Comparison of ENCODE assay signal across 8 mouse cellular contexts in genomic region chrX:104199611-104200387, GRCm38 (mm10). TPM values are rescaled to one million over a fixed set of nuclear protein-coding genes. Genes with fewer than 3 reads are reported as not detected.
DNase-seq lines count a peak whose midpoint lies in the region; ATAC-seq and TF ChIP-seq lines count a peak whose summit lies in the region.

No protein-coding gene starts in this region.

- TF ChIP-seq CTCF in bone marrow, adult 2 months (IDR thresholded peaks at IDR 0.05; ENCODE audit: control insufficient read depth, insufficient read depth, low read length): no peak

- H3K9me3 ChIP-seq in forebrain, embryonic 11.5 days (ENCODE audit: control insufficient read depth, low read length): no peaks in the 10 kb centered on the region
- H3K9me3 ChIP-seq in liver, embryonic 16.5 days (replicated peaks; ENCODE audit: control insufficient read depth, low read length): no peaks in the 10 kb centered on the region

- peak overlapping the region; percentile 64 for H3K4me2 ChIP-seq in forebrain, embryonic 11.5 days (ENCODE audit: low read depth, low read length, severe bottlenecking)
- H3K4me2 ChIP-seq in liver, embryonic 16.5 days (ENCODE audit: low read depth, low read length): peak overlapping the region; percentile 65

- peaks cover 7% of the 10 kb centered on the region for H3K27me3 ChIP-seq in forebrain, embryonic 11.5 days (ENCODE audit: control insufficient read depth, insufficient read depth, low read length)
- peaks cover 48% of the 10 kb centered on the region for H3K27me3 ChIP-seq in liver, embryonic 16.5 days (ENCODE audit: control insufficient read depth, insufficient read depth, low read depth, low read length)

- DNase-seq in B cell, adult 2 months: peak; percentile 15 to 18
- DNase-seq in forebrain, embryonic 11.5 days (ENCODE audit: low spot score): no peak
- DNase-seq in heart, postnatal 10 days: peak; percentile 51 to 55
- peak; percentile 31 to 76 for DNase-seq in kidney, postnatal 36 days
- peak; percentile 26 for DNase-seq in ovary, adult 18-20 months (ENCODE audit: low spot score)
- DNase-seq in thymus, postnatal 4 days: peak; percentile 65

- H3K36me3 ChIP-seq in forebrain, embryonic 11.5 days (ENCODE audit: control insufficient read depth, insufficient read depth, low read length): no peaks in the 10 kb centered on the region
- no peaks in the 10 kb centered on the region for H3K36me3 ChIP-seq in liver, embryonic 16.5 days (ENCODE audit: control insufficient read depth, insufficient read depth)

- H3K4me1 ChIP-seq in bone marrow, adult 2 months (ENCODE audit: control insufficient read depth, insufficient read depth, low read length): no peaks in the 10 kb centered on the region
- no peaks in the 10 kb centered on the region for H3K4me1 ChIP-seq in forebrain, embryonic 11.5 days (replicated peaks; ENCODE audit: control insufficient read depth, insufficient read depth, low read length)
- no peaks in the 10 kb centered on the region for H3K4me1 ChIP-seq in liver, embryonic 16.5 days (ENCODE audit: control insufficient read depth, low read depth, low read length)

- 32% methylated on average over 64 of the region's 100 CpGs for WGBS in bone marrow, adult 2 months
- 18% methylated on average over 79 of the region's 100 CpGs for WGBS in forebrain, embryonic 11.5 days
- 25% methylated on average over 72 of the region's 100 CpGs for WGBS in liver, embryonic 16.5 days (ENCODE audit: insufficient replicate concordance)

- intact Hi-C loops in heart, postnatal 10 days (cut with DNase I): loop anchor here (10.0 kb wide), 1 partner anchor 215 kb away; the partner anchor contains the start of gene Abcb7

- TF ChIP-seq POLR2A in bone marrow, adult 2 months (IDR thresholded peaks at IDR 0.05; ENCODE audit: borderline replicate concordance, control insufficient read depth, low read depth, low read length): no peak

- H3K27ac ChIP-seq in bone marrow, adult 2 months (ENCODE audit: control insufficient read depth, insufficient read depth, low read depth, low read length, poor library complexity): no peak overlapping the region
- no peak overlapping the region for H3K27ac ChIP-seq in forebrain, embryonic 11.5 days (ENCODE audit: low read depth, low read length)
- H3K27ac ChIP-seq in liver, embryonic 16.5 days (ENCODE audit: low read length): no peak overlapping the region

- H3K9ac ChIP-seq in forebrain, embryonic 11.5 days (ENCODE audit: low read length): peak overlapping the region; percentile 56
- H3K9ac ChIP-seq in liver, embryonic 16.5 days (ENCODE audit: low read depth, low read length): no peak overlapping the region

- peak overlapping the region; percentile 22 for H3K4me3 ChIP-seq in bone marrow, adult 2 months (replicated peaks; ENCODE audit: control insufficient read depth, low read depth, low read length)
- peak overlapping the region; percentile 47 for H3K4me3 ChIP-seq in forebrain, embryonic 11.5 days (ENCODE audit: low read depth, low read length)
- peak overlapping the region; percentile 44 for H3K4me3 ChIP-seq in liver, embryonic 16.5 days (ENCODE audit: low read depth, low read length)

- ATAC-seq in forebrain, embryonic 11.5 days (replicated peaks; ENCODE audit: low FRiP score): peak; percentile 70
- no peak for ATAC-seq in liver, embryonic 16.5 days (ENCODE audit: low read depth)

RNA-seq across cellular contexts. Expression of gene Nexmif, which starts 1.2 kb away (rescaled TPM):
- polyA plus RNA-seq in bone marrow, adult 2 months (2011; ENCODE audit: insufficient read depth, insufficient read length, low replicate concordance, missing spikeins): 0.37 TPM in 1 of 2 replicates, not detected in the other
- 1.3 TPM in 2 replicates for polyA plus RNA-seq in forebrain, embryonic 11.5 days (2014; fragmentation: Nextera tagmentation; extraction: Ambion mirVana)
- 1 to 10 TPM; 1.0 to 1.3 TPM for total RNA-seq in heart, postnatal 10 days (2021)
- polyA plus RNA-seq in liver, embryonic 16.5 days (2015; fragmentation: Nextera tagmentation; extraction: Ambion mirVana): 0.02 and 0.04 TPM in 2 replicates
